Mouse (Mus musculus): ENCODE measurements at regions not wholly inside any gene's neighbourhood (a gene's known extent, or its start where the extent isn't known, plus 50 kb on each side); places are given as distances from the start of the nearest gene placed in this dataset.

DNA sequence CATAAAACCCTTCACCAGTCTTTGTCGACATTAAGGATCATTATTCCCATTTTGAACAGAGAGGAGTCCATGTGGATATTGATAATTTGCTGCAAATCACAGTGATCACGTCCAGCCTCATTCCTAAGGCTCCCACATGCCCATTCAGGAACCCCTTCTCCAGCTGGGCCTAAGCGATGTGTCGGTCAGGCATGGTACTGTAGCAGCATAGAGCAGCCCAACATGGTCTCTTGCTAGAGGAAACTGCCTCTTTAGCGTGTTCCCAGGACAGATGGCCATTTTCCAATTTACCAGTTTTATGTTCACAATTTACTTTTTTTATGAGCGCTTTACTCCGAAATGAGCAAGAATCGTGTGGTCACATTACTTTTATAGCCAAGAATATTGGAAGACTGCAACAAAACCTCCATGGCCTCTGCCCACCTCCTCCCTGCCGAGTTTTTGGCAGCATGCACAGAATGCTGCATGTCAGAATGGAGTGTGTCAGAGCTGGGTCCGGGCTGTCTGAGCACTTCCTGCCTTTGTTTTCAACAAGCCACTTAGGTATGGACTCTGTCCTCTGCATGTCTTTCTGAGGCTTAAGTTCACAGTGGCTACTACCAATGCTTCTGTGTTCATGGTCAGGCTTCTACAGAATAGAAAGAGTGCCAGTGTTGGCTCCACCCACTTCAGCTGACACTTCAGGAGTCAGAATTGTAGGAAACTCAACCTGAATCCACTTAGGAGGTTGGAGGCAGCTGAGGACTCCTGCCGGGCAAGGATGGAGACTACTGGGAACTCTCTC is 419.6 kb upstream of the Gm10131 start:
- no peak for TF ChIP-seq CTCF (IDR thresholded peaks at IDR 0.05; ENCODE audit: borderline replicate concordance, extremely low read depth, insufficient read depth, insufficient read length)
- no peak for TF ChIP-seq POLR2A (IDR thresholded peaks at IDR 0.05; ENCODE audit: borderline replicate concordance, extremely low read depth, insufficient read depth, insufficient read length, poor library complexity, severe bottlenecking)

Measured in brain, embryonic 14.5 days (tissue).